ENCODE assay signal across 14 mouse cellular contexts in the genomic region with DNA sequence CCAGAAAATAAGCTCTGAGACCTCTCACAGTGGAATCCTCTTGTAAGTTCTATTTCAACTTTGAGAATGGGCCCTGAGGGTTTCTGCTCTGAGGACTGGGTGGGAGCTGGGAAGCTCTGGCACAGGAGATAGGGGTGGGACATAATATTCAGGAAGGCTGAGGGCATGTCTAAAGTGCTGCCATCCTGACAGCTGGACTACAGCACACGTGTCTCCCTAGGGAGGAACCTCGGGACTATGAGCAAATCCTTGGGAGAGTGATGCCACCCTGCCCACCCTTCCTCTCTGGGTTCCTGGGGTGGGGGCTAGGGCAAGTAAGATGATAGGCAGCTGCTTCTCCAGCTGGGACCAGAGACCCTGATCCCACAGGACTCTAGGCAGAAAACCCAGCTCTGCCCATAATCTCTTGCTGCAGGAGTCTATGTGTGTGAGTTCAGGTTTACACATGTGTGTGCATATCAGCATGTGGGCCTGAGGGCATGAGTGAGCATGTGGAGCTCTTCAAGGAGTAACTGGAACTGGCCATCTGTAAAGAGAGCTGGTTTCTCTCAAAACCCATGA. TPM values are rescaled to one million over a fixed set of nuclear protein-coding genes. Genes with fewer than 3 reads are reported as not detected.
DNase-seq lines count a peak whose midpoint lies in the region; ATAC-seq and TF ChIP-seq lines count a peak whose summit lies in the region.
"Had no signal": no experiment of that assay in that cellular context is flagged by ENCODE, and none has a peak within 500 bp of the region (broad histone marks: within the 10 kb centered on the region; RNA-seq: fewer than 3 reads in every experiment).

No protein-coding gene starts in this region.

- ATAC-seq in heart, postnatal 0 days (ENCODE audit: insufficient read depth, low read depth): peak; percentile 4; the same call in 1 of the 2 replicates
- ATAC-seq in liver, embryonic 12.5 days: no peak
- ATAC-seq in embryonic facial prominence, embryonic 15.5 days (ENCODE audit: insufficient number of reproducible peaks, low FRiP score, low TSS enrichment, low read depth): no peak
- no peak for ATAC-seq in activated CD4-positive, CD25-positive, alpha-beta regulatory T cell, adult 4 months
- ATAC-seq: midbrain, embryonic 16.5 days had no signal

- no peak for DNase-seq in heart, postnatal 0 days (ENCODE audit: low spot score)
- no peak for DNase-seq in heart, postnatal 36 days
- no peak for DNase-seq in liver, adult 2 months (ENCODE audit: extremely low read depth, low read depth, low spot score)
- peak; percentile 69 for DNase-seq in MN1 (ENCODE audit: low spot score)
- no peak for DNase-seq in frontal cortex, postnatal 36 days (ENCODE audit: low spot score in 2 of 2)
- DNase-seq: cerebellum, postnatal 36 days had no signal

- no peak overlapping the region for H3K4me2 ChIP-seq in heart, postnatal 0 days (ENCODE audit: low read depth, low read length)
- H3K4me2 ChIP-seq in liver, embryonic 12.5 days: no peak overlapping the region
- no peak overlapping the region for H3K4me2 ChIP-seq in embryonic facial prominence, embryonic 15.5 days (replicated peaks)
- H3K4me2 ChIP-seq: forebrain, embryonic 12.5 days; heart, embryonic 15.5 days; neural tube, embryonic 12.5 days had no signal

- no peaks in the 10 kb centered on the region for H3K27me3 ChIP-seq in heart, postnatal 0 days (ENCODE audit: control insufficient read depth, insufficient read depth, low read length)
- H3K27me3 ChIP-seq in liver, adult 2 months (ENCODE audit: control insufficient read depth, insufficient read depth, low read length): no peaks in the 10 kb centered on the region
- H3K27me3 ChIP-seq in liver, embryonic 12.5 days (replicated peaks): peaks cover 22% of the 10 kb centered on the region; the same call in 1 of the 2 replicates
- H3K27me3 ChIP-seq in embryonic facial prominence, embryonic 15.5 days: no peaks in the 10 kb centered on the region
- H3K27me3 ChIP-seq: heart, embryonic 15.5 days; neural tube, embryonic 12.5 days had no signal

- intact Hi-C loops in heart, postnatal 36 days (cut with DNase I): no loop called here

- peaks cover 28% of the 10 kb centered on the region for H3K4me1 ChIP-seq in heart, postnatal 0 days (ENCODE audit: control insufficient read depth, insufficient read depth)
- H3K4me1 ChIP-seq in liver, adult 2 months (ENCODE audit: control insufficient read depth, insufficient read depth, low read length): peaks cover 8% of the 10 kb centered on the region; the same call in 1 of the 2 replicates
- H3K4me1 ChIP-seq in liver, embryonic 12.5 days: peaks cover 34% of the 10 kb centered on the region
- peaks cover 80% of the 10 kb centered on the region for H3K4me1 ChIP-seq in embryonic facial prominence, embryonic 15.5 days

- TF ChIP-seq POLR2A in liver, adult 2 months (IDR thresholded peaks at IDR 0.05; ENCODE audit: extremely low read depth, insufficient read depth, low read length): no peak

- H3K36me3 ChIP-seq in heart, postnatal 0 days (replicated peaks; ENCODE audit: control insufficient read depth, insufficient read depth, low read length): no peaks in the 10 kb centered on the region
- no peaks in the 10 kb centered on the region for H3K36me3 ChIP-seq in liver, adult 2 months (ENCODE audit: control insufficient read depth, insufficient read depth, low read length)
- H3K36me3 ChIP-seq in liver, embryonic 12.5 days: no peaks in the 10 kb centered on the region
- H3K36me3 ChIP-seq in embryonic facial prominence, embryonic 15.5 days: no peaks in the 10 kb centered on the region
- H3K36me3 ChIP-seq: forebrain, embryonic 12.5 days; heart, embryonic 15.5 days; neural tube, embryonic 12.5 days had no signal

- no peak for TF ChIP-seq EP300 in heart, postnatal 0 days (IDR thresholded peaks at IDR 0.05; ENCODE audit: low read depth)

- no peaks in the 10 kb centered on the region for H3K9me3 ChIP-seq in heart, postnatal 0 days (replicated peaks; ENCODE audit: control insufficient read depth, low read length)
- no peaks in the 10 kb centered on the region for H3K9me3 ChIP-seq in liver, embryonic 12.5 days (replicated peaks)
- H3K9me3 ChIP-seq in embryonic facial prominence, embryonic 15.5 days (replicated peaks): no peaks in the 10 kb centered on the region
- H3K9me3 ChIP-seq: forebrain, embryonic 12.5 days; heart, embryonic 15.5 days; neural tube, embryonic 12.5 days had no signal

- H3K27ac ChIP-seq in heart, postnatal 0 days (ENCODE audit: low read depth): peak overlapping the region; percentile 43
- peak overlapping the region; percentile 42 for H3K27ac ChIP-seq in liver, adult 2 months (replicated peaks; ENCODE audit: insufficient read depth, low read depth, low read length)
- no peak overlapping the region for H3K27ac ChIP-seq in liver, embryonic 12.5 days
- H3K27ac ChIP-seq in embryonic facial prominence, embryonic 15.5 days (replicated peaks): peak overlapping the region; percentile 34; the same call in 1 of the 2 replicates
- H3K27ac ChIP-seq: forebrain, embryonic 12.5 days; neural tube, embryonic 12.5 days had no signal

- no peak for TF ChIP-seq CTCF in heart, postnatal 0 days (IDR thresholded peaks at IDR 0.05; ENCODE audit: low read depth)
- no peak for TF ChIP-seq CTCF in liver, adult 2 months (IDR thresholded peaks at IDR 0.05; ENCODE audit: low read depth, low read length)

- no peaks in the 10 kb centered on the region for H3K79me2 ChIP-seq in liver, adult 2 months (ENCODE audit: control insufficient read depth, insufficient read depth, low read length)

- 52% methylated on average over 2 of the region's 2 CpGs for WGBS in heart, postnatal 0 days
- WGBS in liver, adult 2 months: 84% methylated on average over 2 of the region's 2 CpGs
- 33% methylated on average over 2 of the region's 2 CpGs for WGBS in liver, embryonic 12.5 days (ENCODE audit: insufficient replicate concordance)
- WGBS in embryonic facial prominence, embryonic 15.5 days: 48% methylated on average over 2 of the region's 2 CpGs

- H3K4me3 ChIP-seq in heart, postnatal 0 days (ENCODE audit: low read depth, low read length): no peak overlapping the region
- H3K4me3 ChIP-seq in liver, adult 2 months (ENCODE audit: insufficient read depth, low read depth, low read length): no peak overlapping the region
- no peak overlapping the region for H3K4me3 ChIP-seq in liver, embryonic 12.5 days
- H3K4me3 ChIP-seq in embryonic facial prominence, embryonic 15.5 days (replicated peaks): no peak overlapping the region
- H3K4me3 ChIP-seq: forebrain, embryonic 12.5 days; heart, embryonic 15.5 days; neural tube, embryonic 12.5 days had no signal

- no peak overlapping the region for H3K9ac ChIP-seq in heart, postnatal 0 days (replicated peaks; ENCODE audit: low read depth, low read length)
- no peak overlapping the region for H3K9ac ChIP-seq in liver, adult 2 months (ENCODE audit: low read depth, low read length)
- H3K9ac ChIP-seq in liver, embryonic 12.5 days: no peak overlapping the region
- no peak overlapping the region for H3K9ac ChIP-seq in embryonic facial prominence, embryonic 15.5 days
- H3K9ac ChIP-seq: forebrain, embryonic 12.5 days; heart, embryonic 15.5 days; neural tube, embryonic 12.5 days had no signal

RNA-seq across cellular contexts. Expression of a gene that starts 14.1 kb away (rescaled TPM):
- 11.9 and 13.2 TPM in 2 replicates for total RNA-seq in heart, postnatal 0 days (2014; rRNA removed; ENCODE audit: low replicate concordance)
- polyA plus RNA-seq in heart, postnatal 0 days (2015; fragmentation: Nextera tagmentation; extraction: Ambion mirVana): 5.7 and 6.1 TPM in 2 replicates
- 10 to 100 TPM; 15.0 to 17.1 TPM for total RNA-seq in heart, postnatal 36 days (2021)
- total RNA-seq in liver, adult 2 months (2014; rRNA removed): 1.5 and 2.2 TPM in 2 replicates
- polyA plus RNA-seq in liver, adult 2 months (2012; rRNA removed): 1.4 and 2.4 TPM in 2 replicates
- polyA plus RNA-seq in liver, embryonic 12.5 days (2016; fragmentation: Nextera tagmentation; extraction: Ambion mirVana): 3.9 TPM in 2 replicates
- polyA plus RNA-seq in embryonic facial prominence, embryonic 15.5 days (2015; fragmentation: Nextera tagmentation; extraction: Ambion mirVana): 18.6 and 19.6 TPM in 2 replicates
- polyA plus RNA-seq in activated CD4-positive, CD25-positive, alpha-beta regulatory T cell, adult 4 months (2017; shearing (Covaris generic)): under 1 TPM in 1 of 2 experiments, not detected in 1; 0.13 TPM

RNA-seq across cellular contexts. Expression of a gene that starts 25.0 kb away (rescaled TPM):
- 32.7 and 34.9 TPM in 2 replicates for total RNA-seq in heart, postnatal 0 days (2014; rRNA removed; ENCODE audit: low replicate concordance)
- polyA plus RNA-seq in heart, postnatal 0 days (2015; fragmentation: Nextera tagmentation; extraction: Ambion mirVana): 26.6 and 29.0 TPM in 2 replicates
- total RNA-seq in heart, postnatal 36 days (2021): 1 to 10 TPM; 7.3 to 7.8 TPM
- total RNA-seq in liver, adult 2 months (2014; rRNA removed): 2.6 and 4.9 TPM in 2 replicates
- 7.7 and 9.4 TPM in 2 replicates for polyA plus RNA-seq in liver, adult 2 months (2012; rRNA removed)
- polyA plus RNA-seq in liver, embryonic 12.5 days (2016; fragmentation: Nextera tagmentation; extraction: Ambion mirVana): 9.0 and 10.5 TPM in 2 replicates
- polyA plus RNA-seq in embryonic facial prominence, embryonic 15.5 days (2015; fragmentation: Nextera tagmentation; extraction: Ambion mirVana): 25.7 and 29.5 TPM in 2 replicates
- 10 to 100 TPM; 21.5 to 21.6 TPM for polyA plus RNA-seq in activated CD4-positive, CD25-positive, alpha-beta regulatory T cell, adult 4 months (2017; shearing (Covaris generic))

RNA-seq across cellular contexts. Expression of a gene that starts 33.0 kb away (rescaled TPM):
- total RNA-seq in heart, postnatal 0 days (2014; rRNA removed; ENCODE audit: low replicate concordance): not detected in 2 replicates
- polyA plus RNA-seq in heart, postnatal 0 days (2015; fragmentation: Nextera tagmentation; extraction: Ambion mirVana): 1.2 TPM in 1 of 2 replicates, not detected in the other
- 100 to 1,000 TPM in 1 of 2 experiments, 10 to 100 TPM in 1; 93.9 to 209 TPM for total RNA-seq in heart, postnatal 36 days (2021)
- total RNA-seq in liver, adult 2 months (2014; rRNA removed): not detected in 2 replicates
- polyA plus RNA-seq in liver, adult 2 months (2012; rRNA removed): not detected in 2 replicates
- polyA plus RNA-seq in liver, embryonic 12.5 days (2016; fragmentation: Nextera tagmentation; extraction: Ambion mirVana): 0.15 and 0.29 TPM in 2 replicates
- polyA plus RNA-seq in embryonic facial prominence, embryonic 15.5 days (2015; fragmentation: Nextera tagmentation; extraction: Ambion mirVana): 0.25 and 0.40 TPM in 2 replicates
- under 1 TPM in 1 of 2 experiments, not detected in 1; 0.73 TPM for polyA plus RNA-seq in activated CD4-positive, CD25-positive, alpha-beta regulatory T cell, adult 4 months (2017; shearing (Covaris generic))
- polyA plus RNA-seq: embryonic facial prominence, embryonic 14.5 days; heart, embryonic 15.5 days; neural tube, embryonic 12.5 days had no signal

RNA-seq across cellular contexts. Expression of a gene that starts 35.5 kb away (rescaled TPM):
- 62.2 and 93.8 TPM in 2 replicates for total RNA-seq in heart, postnatal 0 days (2014; rRNA removed; ENCODE audit: low replicate concordance)
- polyA plus RNA-seq in heart, postnatal 0 days (2015; fragmentation: Nextera tagmentation; extraction: Ambion mirVana): 26.7 and 34.2 TPM in 2 replicates
- total RNA-seq in heart, postnatal 36 days (2021): 100 to 1,000 TPM; 203 to 373 TPM
- 1.8 and 2.0 TPM in 2 replicates for total RNA-seq in liver, adult 2 months (2014; rRNA removed)
- polyA plus RNA-seq in liver, adult 2 months (2012; rRNA removed): 3.5 and 5.1 TPM in 2 replicates
- polyA plus RNA-seq in liver, embryonic 12.5 days (2016; fragmentation: Nextera tagmentation; extraction: Ambion mirVana): 4.0 and 6.9 TPM in 2 replicates
- polyA plus RNA-seq in embryonic facial prominence, embryonic 15.5 days (2015; fragmentation: Nextera tagmentation; extraction: Ambion mirVana): 17.6 and 21.6 TPM in 2 replicates
- 10 to 100 TPM; 28.7 to 52.4 TPM for polyA plus RNA-seq in activated CD4-positive, CD25-positive, alpha-beta regulatory T cell, adult 4 months (2017; shearing (Covaris generic))
